Mouse (Mus musculus) mouse trophoblast stem cell (cell line): ENCODE measurements around the gene Nsmce1.
"Not testable (repeated sequence)": the region's sequence is repeated elsewhere in the genome, so short reads cannot be mapped to it uniquely, and the experiment has no call there.

Source experiments
- in situ Hi-C, 2 experiments: fragments of 300-500 bp; cut with MseI, MboI; formaldehyde crosslinking; loops; 2 replicates in 1 of 2; 3 replicates in 1 of 2; pipeline ENCODE4 v1.15.1; 2025

Gene Nsmce1

DNA sequence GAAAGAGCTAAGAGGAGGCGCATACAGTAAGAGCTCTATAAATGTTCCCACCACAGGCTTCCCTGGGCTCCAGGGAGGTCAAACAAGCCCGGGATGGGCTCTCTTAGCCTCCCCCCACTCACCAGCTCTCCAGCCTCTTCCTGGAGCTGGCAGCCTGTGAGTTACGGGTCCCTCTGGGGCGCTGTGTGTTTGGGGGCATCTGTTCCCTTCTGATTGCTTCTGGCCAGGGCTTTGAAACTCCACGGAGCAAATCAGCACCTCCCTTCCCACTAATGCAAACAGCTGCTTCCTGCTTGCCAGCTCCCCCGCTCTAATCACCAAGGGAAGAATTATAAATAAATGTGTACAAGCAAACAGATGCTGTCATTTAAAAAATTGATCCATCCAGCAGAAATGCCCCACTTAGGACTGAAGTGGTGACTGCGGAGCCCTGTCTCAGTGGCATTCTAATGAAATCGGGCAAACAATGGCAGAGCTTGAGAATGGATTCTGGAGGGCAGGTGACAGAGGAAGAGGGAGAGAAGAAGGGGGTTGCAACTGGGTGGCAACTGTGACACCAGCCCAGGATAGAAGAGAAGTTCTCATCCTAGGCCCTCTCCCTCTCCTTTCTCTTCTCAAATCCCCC is 56.6 kb downstream of the Nsmce1 start:
- in situ Hi-C loops, result no loop called here

GRCm38 (mm10) chr7:125433874-125434273 is 57.5 kb downstream of the Nsmce1 start:
- in situ Hi-C loops, result no loop called here

DNA sequence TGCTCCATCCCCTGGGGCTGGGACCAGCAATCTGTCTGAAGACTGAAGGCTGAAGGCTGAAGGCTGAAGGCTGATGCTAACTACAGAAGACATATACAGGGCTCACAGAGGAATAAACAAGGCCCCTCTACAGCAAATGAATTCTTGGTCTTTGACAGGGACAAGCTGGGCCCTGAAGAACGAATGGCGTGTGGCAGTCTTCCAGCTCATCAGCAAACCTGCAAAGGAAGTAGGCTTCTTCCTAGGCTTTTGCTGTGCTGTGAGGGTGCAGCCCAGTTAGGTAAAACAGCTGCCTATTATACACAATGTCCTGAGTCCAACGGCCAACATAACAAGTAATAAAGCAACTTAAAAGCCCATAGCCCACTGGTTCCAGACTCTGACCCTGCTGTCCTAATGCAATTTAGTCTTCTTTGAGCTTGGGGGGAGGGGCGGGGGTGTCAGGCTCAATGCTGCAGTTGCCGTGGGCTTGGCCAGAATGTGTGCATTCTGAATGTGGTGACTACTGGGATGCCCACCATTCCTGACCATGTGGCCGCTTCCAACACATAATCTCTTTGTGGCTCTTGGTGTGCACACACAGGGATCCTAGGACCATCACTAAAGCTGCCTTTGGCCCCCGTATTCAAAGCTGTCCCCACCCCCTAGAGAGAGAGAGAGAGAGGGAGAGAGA is 61.1 kb downstream of the Nsmce1 start:
- in situ Hi-C loops, result no loop called here

GRCm38 (mm10) chr7:125428816-125429500 is 62.4 kb downstream of the Nsmce1 start:
- in situ Hi-C loops, result not testable (repeated sequence)

- in situ Hi-C loops, result no loop called here
These were observed 63.0 kb downstream of the Nsmce1 start for GRCm38 (mm10) chr7:125428381-125428780.

DNA sequence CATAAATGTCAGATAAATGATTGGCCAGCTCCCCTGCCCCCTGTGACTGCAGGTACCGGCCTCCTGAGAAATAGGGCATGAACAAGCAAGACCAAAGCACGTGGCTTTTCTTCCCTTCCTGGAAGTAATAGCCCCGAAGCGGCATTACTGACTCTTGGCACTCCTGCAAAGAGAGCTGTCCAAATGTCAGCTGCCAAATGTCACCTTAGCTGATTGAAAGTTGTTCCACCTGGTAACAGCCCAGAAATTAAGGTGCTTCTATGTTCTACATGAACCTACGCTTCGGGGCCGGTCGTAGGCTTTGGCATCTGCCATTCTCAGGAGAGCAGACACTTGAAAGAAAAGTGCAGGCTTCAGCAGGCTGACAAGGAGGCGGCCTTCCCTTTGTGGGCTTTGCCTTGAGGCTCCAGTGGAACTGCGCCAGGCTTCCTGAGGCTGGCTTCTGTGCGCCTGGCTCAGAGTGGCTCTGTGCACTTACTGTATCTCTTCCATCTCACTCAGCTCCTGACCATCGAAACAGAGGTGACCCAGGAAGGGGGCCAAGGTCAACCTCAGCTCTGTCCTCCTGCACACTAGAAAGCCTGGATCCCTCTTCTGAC is 63.8 kb downstream of the Nsmce1 start:
- in situ Hi-C loops, result no loop called here

- in situ Hi-C loops, result no loop called here
These were observed 68.3 kb downstream of the Nsmce1 start for GRCm38 (mm10) chr7:125423056-125423455.

GRCm38 (mm10) chr7:125421911-125422310 is 69.5 kb downstream of the Nsmce1 start:
- in situ Hi-C loops, result no loop called here

DNA sequence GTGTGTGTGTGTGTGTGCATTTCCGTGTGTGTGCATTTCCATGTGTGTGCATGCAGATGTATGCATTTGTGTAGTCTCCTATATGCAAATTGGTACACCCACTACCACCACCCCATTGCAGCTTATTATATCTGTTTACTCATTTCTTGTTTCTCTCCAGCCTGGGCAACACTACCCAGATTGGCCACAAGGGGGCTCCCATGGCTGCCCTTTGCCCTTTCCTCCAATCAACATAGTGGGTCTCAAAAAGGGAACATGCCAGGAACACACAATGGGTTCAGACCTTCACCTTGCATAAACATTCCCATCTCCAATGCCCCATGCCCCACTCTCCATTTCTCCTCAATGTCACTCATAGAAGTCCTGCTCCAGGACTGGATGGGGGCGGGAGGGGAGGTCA is 71.2 kb downstream of the Nsmce1 start:
- in situ Hi-C loops, result no loop called here

GRCm38 (mm10) chr7:125418413-125418812 is 73.0 kb downstream of the Nsmce1 start:
- in situ Hi-C loops, result no loop called here
